Mouse (Mus musculus) liver, embryonic 14.5 days (tissue): ENCODE results near the gene Polr1d.

ENCODE experiments used
- CTCF ChIP-seq: IDR thresholded peaks from 2 replicates; pipeline ENCODE4 v1.5.1; 2016; ENCODE audit warnings: antibody characterized with exemption, low read depth, control low read depth
- EP300 ChIP-seq: IDR thresholded peaks from 2 replicates; pipeline ENCODE4 v1.6.1; 2016; ENCODE audit warnings: antibody characterized with exemption, low read depth

GRCm38 (mm10) chr5:147147340-147147739 lies 70.5 kb downstream of the Polr1d start:
- TF ChIP-seq EP300 (no peak), CTCF (peak; percentile 63)
